Mouse (Mus musculus) adipocyte (in vitro differentiated cells): Measurements from ENCODE around the gene Fbl.
"Not testable (repeated sequence)": the region's sequence is repeated elsewhere in the genome, so short reads cannot be mapped to it uniquely, and the experiment has no call there.

Source experiments
- DNase-seq: peaks from one replicate; pipeline ENCODE4 v3.0.0-alpha.2; 2016; ENCODE audit warnings: low spot score

Gene Fbl

GRCm38 (mm10) chr7:28191903-28192302 lies 22.4 kb downstream of the Fbl start:
- no peak for DNase-seq

GRCm38 (mm10) chr7:28195414-28196098 lies 26.0 kb downstream of the Fbl start:
- DNase-seq = no peak

DNA sequence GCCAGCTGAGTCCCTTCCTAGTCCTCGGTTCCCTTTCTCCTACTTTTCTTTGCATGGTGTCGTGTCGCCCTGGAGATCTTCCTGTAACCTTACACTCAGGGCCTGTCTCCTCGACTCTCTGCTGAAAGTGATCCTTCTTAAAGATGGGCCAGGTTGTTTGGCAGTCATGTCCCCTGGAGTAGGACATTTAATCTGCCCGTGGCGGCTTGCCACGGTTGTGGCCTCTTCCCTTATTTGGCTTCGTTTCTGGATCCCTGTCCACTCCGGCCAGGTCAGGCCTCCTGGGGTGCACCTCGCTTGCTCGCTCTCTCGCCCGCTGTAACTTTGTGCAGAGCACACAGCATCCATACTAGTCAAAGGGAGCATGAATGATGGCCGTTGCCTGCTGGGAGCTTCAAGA lies 27.0 kb downstream of the Fbl start:
- DNase-seq = peak; percentile 47

DNA sequence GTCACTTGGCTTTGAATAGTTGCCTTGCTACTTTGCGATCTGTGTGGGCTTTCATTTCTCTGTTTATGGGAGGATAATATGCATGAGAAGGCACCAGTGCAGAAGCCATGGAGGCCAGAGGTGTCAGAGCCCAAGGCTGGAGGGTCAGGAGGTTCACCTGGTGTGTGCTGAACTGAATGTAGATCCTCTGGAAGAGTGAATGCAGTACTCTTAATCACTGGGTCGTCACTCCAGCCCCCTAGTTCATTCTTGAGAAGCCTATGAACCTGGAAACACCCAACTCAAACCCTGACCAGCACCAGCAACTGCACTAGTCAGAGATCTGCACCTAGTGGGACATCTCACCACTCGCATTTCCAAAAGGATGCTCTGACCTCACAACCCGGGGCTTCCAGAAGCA lies 29.5 kb downstream of the Fbl start:
- DNase-seq = no peak

DNA sequence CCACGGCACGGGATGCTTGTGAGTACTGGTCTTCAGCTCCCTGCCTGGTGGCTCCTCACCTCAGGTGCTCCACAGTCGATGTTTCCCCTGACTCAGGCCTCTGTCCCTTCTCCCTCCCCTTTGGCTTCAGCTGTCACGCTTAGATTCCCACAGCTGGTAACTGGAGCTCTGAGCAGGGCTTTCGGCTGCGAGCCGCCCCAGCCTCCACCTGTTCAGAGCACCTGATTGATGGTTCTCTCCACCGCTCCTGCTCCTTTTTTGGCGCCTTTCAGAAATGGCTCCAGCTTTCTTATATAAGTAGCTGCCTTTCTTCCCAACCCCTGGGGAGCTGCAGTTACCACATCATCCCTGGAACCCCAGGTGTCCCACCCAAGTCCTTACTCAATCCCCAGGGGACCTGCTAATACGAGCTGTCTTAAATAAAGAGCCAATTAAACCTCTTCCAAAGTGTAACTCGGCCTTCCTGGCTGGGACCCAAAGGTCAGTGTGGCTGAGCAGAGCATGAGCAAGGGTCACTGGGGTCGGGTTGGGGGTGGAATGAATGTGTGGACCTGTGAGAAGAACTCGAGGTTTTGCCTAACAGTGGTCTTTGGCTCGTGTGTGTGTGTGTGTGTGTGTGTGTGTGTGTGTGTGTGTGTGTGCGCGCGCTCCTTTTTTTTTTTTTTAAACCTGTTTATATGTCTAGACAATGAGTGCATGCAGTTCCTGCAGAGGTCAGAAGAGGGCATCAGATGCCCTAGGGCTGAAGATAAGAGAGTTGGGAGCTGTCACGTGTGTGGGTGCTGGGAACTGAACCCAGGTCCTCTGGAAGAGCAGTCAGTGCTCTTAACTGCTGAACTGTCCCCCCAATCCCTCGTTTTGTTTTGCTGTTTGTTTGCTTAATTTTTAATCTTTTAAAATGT lies 33.9 kb downstream of the Fbl start:
- no peak for DNase-seq

GRCm38 (mm10) chr7:28206044-28206600 lies 36.6 kb downstream of the Fbl start:
- no peak for DNase-seq

GRCm38 (mm10) chr7:28208396-28208987 lies 39.0 kb downstream of the Fbl start:
- no peak for DNase-seq

DNA sequence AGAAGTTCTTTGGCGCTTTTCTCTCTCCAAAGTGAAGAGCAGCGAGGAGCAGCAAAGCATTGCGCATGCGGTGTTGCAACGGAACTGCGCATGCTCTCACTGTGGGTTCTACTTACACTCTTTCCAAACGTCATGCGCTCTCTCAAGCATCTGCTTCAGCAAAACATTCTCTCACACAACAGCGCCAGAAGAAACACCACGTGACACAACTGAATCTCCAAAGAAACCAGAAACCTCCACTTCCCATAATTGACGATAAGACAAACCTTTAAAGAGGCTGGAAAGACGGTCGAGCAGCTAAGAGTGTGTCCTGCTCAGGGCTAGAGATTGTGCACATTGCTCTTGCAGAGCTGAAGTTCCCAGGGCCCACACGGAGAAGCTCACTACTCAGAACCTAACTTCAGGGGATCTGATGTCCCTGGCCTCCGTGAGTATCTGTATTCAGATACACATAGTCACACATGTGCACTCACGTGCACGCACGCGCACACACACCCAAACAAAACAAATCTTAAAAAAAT lies 39.5 kb downstream of the Fbl start:
- DNase-seq = no peak

GRCm38 (mm10) chr7:28210731-28211130 lies 41.2 kb downstream of the Fbl start:
- no peak for DNase-seq

GRCm38 (mm10) chr7:28214142-28214541 lies 44.6 kb downstream of the Fbl start:
- peak; percentile 67 for DNase-seq

DNA sequence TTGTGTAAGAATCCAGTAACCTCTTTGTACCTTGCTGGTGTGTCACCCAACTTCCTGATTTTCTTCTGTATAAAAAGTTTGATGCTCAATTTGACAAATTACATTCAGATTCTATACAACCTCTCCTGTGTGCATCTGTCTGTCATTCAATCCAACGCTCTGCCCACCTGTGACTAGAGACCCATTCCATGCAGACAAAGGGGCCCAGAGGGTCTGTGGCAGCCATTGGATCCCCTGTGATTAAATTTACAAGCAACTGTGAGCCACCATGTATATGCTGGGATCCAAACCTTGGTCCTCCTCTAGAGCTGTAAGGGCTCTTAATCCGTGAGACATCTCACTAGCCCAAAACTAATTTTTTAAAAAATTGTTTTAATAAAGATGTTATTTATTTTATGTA lies 46.4 kb downstream of the Fbl start:
- not testable (repeated sequence) for DNase-seq

DNA sequence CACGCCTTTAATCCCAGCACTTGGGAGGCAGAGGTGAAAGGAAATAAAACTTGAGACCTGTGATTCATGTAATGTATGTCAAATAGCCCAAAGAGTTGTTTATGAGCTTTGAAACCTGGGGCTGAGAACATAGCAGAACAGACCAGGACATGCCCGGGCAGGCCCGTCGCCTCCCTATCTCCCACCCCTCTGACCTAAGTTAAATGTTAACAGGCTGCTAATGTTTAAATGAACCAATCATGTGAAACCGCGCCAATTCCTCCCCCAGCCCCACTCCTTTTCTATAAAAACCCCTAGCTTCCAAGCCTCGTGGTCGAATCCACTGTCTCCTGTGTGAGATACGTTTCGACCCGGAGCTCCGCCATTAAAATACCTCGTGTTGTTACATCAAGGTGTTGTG lies 48.3 kb downstream of the Fbl start:
- DNase-seq = not testable (repeated sequence)

GRCm38 (mm10) chr7:28218951-28219740 lies 49.6 kb downstream of the Fbl start:
- peak; percentile 25 for DNase-seq

DNA sequence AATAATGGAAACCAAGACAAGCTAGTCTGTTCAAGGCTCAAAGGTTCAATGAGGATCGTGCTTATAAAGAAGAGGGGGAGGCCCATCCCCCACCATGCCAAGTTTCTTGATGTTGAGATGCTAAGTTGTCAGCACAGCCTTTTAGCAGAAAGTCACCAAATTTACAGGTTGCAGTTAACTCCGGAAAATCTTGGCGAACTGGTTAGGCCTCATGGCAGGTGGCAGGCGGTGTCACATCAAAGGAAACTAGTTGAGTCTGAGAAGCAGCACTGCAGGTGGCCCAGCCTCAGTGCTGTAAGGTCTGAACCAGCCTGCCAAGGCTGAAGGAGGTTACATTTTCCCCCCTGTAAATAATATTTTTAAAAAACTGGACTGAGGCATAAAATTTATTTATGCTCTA lies 57.3 kb downstream of the Fbl start:
- not testable (repeated sequence) for DNase-seq

DNA sequence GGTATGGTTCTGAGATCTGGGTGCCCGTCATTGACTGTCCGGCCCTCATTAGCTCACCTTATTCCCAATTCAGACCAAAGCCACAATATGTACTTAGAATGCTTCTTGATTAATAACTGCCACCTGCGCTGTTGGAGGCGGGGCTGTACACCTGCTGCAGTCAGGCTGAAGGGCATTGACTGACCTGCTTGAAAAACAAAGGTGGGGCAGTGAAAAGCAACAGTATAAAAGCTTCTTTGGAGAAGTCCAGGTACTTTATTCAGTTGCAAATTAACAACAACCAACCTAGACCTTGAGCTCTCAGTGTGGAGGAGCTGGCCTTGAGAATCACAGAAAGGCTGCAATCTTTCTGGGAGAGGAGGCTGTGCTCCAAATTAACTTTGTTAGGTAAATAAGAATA lies 57.9 kb downstream of the Fbl start:
- not testable (repeated sequence) for DNase-seq
